Mouse (Mus musculus) testis, adult 2 months (tissue): ENCODE data around the gene Cacna1a.

Experiments used
- CTCF ChIP-seq: fragments of 200-500 bp; IDR thresholded peaks from 2 replicates; pipeline ENCODE4 v1.5.1; 2012; ENCODE audit warnings: low read depth, mild to moderate bottlenecking, inconsistent platforms, low read length, moderate library complexity; ENCODE audit not compliant: control insufficient read depth, insufficient read depth, insufficient replicate concordance
- POLR2A ChIP-seq: fragments of 200-500 bp; IDR thresholded peaks from 2 replicates; pipeline ENCODE4 v1.6.1; 2012; ENCODE audit warnings: low read depth, mild to moderate bottlenecking, inconsistent platforms, low read length, moderate library complexity; ENCODE audit not compliant: control insufficient read depth

DNA sequence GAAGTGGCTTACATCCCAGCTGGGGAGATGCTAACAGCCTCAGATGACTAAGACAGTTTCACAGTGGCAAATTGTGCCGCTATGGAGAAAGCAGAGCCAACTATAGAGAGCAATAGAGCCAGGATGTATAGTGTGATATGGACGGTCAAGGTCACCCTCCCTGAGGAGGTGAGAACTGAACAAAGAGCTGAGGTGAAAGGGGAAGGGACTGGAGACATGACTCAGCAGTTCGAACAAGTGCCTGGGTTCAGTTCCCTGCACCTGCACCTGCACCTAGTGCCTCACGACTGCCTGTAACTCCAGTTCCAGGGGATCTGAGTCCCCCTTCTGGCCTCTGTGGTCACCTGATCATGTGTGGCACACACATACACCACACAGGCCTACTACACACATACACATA lies 241.9 kb downstream of the Cacna1a start:
- TF ChIP-seq CTCF (no peak), POLR2A (no peak)
